Mouse (Mus musculus) frontal cortex, postnatal 14 days (tissue): ENCODE data around the gene Gm42417.

Experiments used
- DNase-seq, 2 experiments: peaks; one replicate each; pipeline ENCODE4 v3.0.0; 2022; ENCODE audit warnings: low spot score in 2 of 2

Gm42417 gene

GRCm38 (mm10) chr1:36519626-36520025 is 19.6 kb downstream of the Gm42417 start:
- no peak for DNase-seq

- no peak for DNase-seq
Measured at GRCm38 (mm10) chr1:36518259-36518658, 21.0 kb downstream of the Gm42417 start.

- DNase-seq: no peak
Measured at GRCm38 (mm10) chr1:36513718-36514117, 25.5 kb downstream of the Gm42417 start.

- DNase-seq: no peak
Measured at GRCm38 (mm10) chr1:36513310-36513709, 25.9 kb downstream of the Gm42417 start.

- no peak for DNase-seq
Measured at GRCm38 (mm10) chr1:36512966-36513280, 26.3 kb downstream of the Gm42417 start.

GRCm38 (mm10) chr1:36512089-36512965 is 26.9 kb downstream of the Gm42417 start:
- no peak for DNase-seq

- DNase-seq: peak; percentile 94 to 99
Measured at GRCm38 (mm10) chr1:36511289-36512021, 27.8 kb downstream of the Gm42417 start, which contains the start of gene Cnnm3. Cnnm3 (plus strand) TSS chr1:36511867.

- DNase-seq: no peak
Measured at GRCm38 (mm10) chr1:36508238-36508637, 31.0 kb downstream of the Gm42417 start.

- DNase-seq: peak in 1 of 2 experiments; percentile 63
Measured at GRCm38 (mm10) chr1:36501261-36501660, 38.0 kb downstream of the Gm42417 start.

- DNase-seq: no peak
Measured at GRCm38 (mm10) chr1:36497312-36497711, 41.9 kb downstream of the Gm42417 start.

- no peak for DNase-seq
Measured at GRCm38 (mm10) chr1:36496719-36497118, 42.5 kb downstream of the Gm42417 start.

GRCm38 (mm10) chr1:36493299-36493698 is 45.9 kb downstream of the Gm42417 start:
- no peak for DNase-seq

- no peak for DNase-seq
Measured at GRCm38 (mm10) chr1:36492416-36493139, 46.7 kb downstream of the Gm42417 start.

GRCm38 (mm10) chr1:36489661-36490060 is 49.6 kb downstream of the Gm42417 start:
- DNase-seq: no peak

GRCm38 (mm10) chr1:36487111-36487510 is 52.1 kb downstream of the Gm42417 start:
- DNase-seq: no peak

- no peak for DNase-seq
Measured at GRCm38 (mm10) chr1:36485080-36485479, 54.1 kb downstream of the Gm42417 start.

GRCm38 (mm10) chr1:36483825-36484224 is 55.4 kb downstream of the Gm42417 start:
- DNase-seq: no peak
